Mouse (Mus musculus) bone marrow, adult 2 months (tissue): ENCODE results near the gene Cox17.

Experiments used
- CTCF ChIP-seq: fragments of 200-500 bp; IDR thresholded peaks from 2 replicates; pipeline ENCODE4 v1.5.1; 2011; ENCODE audit warnings: low read length, control low read depth; ENCODE audit not compliant: control insufficient read depth, insufficient read depth
- POLR2A ChIP-seq: fragments of 200-500 bp; IDR thresholded peaks from 2 replicates; pipeline ENCODE4 v1.6.1; 2011; ENCODE audit warnings: low read depth, mild to moderate bottlenecking, control low read depth, low read length, borderline replicate concordance; ENCODE audit not compliant: control insufficient read depth

- TF ChIP-seq POLR2A (no peak), CTCF (no peak)
These were observed 52.3 kb downstream of the Cox17 start for GRCm38 (mm10) chr16:38399076-38399475.
